Mouse (Mus musculus) G1E (cell line): ENCODE results near the gene Psd4.

Experiments used
- CTCF ChIP-seq: IDR thresholded peaks from 2 replicates; pipeline ENCODE4 v1.5.1; 2012; ENCODE audit warnings: low read depth, low read length, inconsistent platforms, mixed read lengths
- POLR2AphosphoS5 ChIP-seq: IDR thresholded peaks from 2 replicates; pipeline ENCODE4 v1.6.1; 2012; ENCODE audit warnings: low read depth, low read length, inconsistent platforms; ENCODE audit not compliant: insufficient replicate concordance
- TAL1 ChIP-seq: conservative IDR thresholded peaks from 2 replicates; pipeline ENCODE4 v1.6.1; 2012; ENCODE audit warnings: low read depth, low read length, inconsistent platforms, mixed read lengths

- TF ChIP-seq POLR2AphosphoS5 (no peak), CTCF (no peak), TAL1 (no peak)
Measured at GRCm38 (mm10) chr2:24413172-24413571, 45.8 kb downstream of the Psd4 start.
